Mouse (Mus musculus) heart, adult 8-10 months (tissue): ENCODE measurements around the gene Syt8. TPM values are rescaled to one million over a fixed set of nuclear protein-coding genes. Genes with fewer than 3 reads are reported as not detected.
"Not testable (repeated sequence)": the region's sequence is repeated elsewhere in the genome, so short reads cannot be mapped to it uniquely, and the experiment has no call there.

Experiments used
- DNase-seq: peaks from one replicate; pipeline ENCODE4 v3.0.0; 2022; ENCODE audit warnings: low spot score
- total RNA-seq, 4 experiments: library from RNA; stranded (reverse); gene quantifications; 2 replicates each; pipeline ENCODE4 v1.2.4; 2022

Syt8 gene
- under 1 TPM in 1 of 4 experiments, not detected in 3; 0.25 TPM for total RNA-seq

DNA sequence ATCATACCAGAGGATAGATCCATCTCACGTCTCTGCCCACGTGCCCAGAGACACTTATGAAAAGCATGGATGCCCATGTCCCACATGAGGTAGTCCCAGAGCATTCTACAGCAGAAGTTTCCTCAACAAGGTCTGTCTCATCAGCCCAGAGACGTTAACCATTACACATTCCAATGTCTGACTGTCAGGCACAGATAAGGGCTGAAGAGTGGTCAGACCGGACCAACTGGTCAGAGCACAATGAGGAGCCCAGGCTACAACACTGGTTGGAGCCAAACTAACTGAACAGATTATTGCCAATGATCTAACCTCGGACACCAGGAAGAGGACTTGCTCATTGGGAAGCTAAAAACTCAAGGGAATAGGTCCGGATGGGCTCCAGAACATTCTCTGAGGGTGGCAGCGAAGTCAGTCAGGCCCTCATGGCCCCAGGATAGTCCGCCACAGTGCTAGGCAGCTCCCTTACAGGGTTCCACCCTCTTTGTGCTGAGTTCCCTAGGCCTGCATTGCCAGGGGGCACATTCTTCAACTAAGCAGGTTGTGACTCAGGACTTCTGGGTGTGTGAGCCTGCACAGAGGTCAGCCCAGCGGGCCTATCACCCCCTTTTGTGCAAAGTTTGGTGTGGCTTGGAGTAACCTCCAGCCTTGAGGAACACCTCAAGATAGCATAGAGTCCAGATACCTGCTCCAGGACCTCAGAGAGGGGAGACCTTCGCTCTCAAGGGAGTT lies at the start of gene Syt8:
TSS of gene Syt8 (plus strand) at position 714 of the 729 bp plus-strand sequence.
- no peak for DNase-seq

DNA sequence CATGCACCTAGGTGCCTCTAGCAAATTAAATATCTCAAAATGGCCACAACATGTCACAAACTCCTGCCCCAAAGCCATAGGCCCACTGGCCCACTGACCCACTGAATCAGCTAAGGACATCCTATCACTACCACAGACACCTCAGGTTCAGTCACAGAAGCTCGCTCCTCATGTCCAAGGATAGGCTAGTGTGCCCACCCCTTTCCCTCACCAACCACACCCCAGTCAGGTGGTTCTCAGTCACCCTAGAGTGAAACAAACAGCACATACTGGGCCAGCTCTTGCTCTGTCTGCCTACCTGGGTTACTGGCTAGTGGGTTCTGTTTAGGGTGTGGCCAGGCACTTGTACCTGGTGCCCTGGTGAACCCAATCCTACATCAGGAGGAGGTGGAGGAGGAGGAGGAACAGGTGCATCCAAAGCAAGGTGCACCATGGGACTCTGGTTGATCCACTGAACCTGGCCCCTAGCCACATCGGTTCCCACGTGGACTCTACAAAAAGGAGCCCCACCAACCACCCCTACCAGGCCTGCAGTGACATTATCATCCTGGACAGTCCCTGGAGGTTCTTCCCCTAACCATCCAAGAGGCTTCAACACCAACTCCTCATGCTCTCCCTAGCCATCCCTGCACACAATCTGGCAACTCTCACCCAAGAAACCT lies 48.8 kb upstream of the Syt8 start:
- no peak for DNase-seq

DNA sequence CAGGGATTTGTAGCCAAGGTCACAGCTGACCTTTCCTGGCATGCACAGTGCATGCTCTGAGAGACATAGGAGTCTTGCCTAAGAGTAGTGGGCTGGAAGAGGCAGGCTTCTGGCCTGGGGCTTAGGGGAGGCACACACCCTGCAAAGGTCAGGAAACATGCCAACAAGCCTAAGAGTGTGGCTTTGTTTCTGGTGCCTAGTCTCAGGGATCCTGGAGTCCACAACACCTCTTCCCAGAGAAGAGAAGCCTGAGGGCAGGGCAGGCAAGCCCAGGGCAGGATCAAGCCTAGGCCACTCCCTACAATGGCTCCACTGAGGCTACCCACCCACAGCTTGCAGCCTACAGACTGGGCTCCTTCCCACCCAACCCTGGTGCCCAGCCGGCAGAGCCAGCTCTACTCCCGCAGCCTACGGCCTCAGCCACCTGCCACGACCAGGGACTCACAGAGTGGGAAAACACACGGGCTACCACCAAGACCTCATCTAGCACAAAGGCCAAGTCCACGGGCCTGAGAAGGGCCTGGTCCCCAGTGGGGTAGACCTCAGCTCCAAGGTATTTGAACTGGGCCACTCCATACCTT lies 47.9 kb upstream of the Syt8 start:
- DNase-seq, result no peak

DNA sequence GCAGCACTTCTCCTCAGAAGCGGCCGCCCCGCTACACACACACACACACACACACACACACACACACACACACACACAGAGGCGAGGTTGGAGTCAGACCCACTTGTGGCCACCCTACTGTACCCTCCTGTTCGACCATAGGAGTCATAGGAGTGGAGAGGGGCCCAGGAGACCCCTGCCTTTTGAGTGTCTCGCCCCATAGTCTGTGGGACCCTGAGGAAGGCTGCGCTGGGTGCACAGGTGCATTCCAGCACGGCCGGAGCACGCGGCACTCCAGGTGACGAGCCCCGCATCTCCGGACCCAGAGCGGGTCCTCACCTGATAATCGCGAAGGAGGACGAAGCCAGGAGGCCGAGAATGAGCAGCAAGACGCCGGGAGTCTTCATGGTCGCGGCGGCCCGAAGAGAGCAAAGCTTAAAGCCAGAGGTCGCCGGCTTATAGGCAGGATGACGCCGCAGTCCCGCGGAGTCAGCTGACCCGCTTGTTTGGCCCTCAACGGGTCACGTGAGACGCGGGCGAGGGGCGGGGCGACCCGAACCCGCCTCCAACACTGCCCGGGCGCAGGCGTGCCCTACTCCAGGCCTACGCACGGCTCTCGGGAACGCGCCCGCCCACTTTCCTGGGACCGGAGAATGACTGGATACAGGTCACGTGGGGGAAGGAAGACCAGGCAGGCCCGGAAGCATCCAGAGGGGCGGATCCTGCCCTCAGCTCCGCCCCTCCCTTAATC lies 47.1 kb upstream of the Syt8 start, which contains the start of gene Ctsd:
TSS of gene Ctsd (minus strand) at position 620 of the 730 bp plus-strand sequence.
- DNase-seq, result peak; percentile 98

DNA sequence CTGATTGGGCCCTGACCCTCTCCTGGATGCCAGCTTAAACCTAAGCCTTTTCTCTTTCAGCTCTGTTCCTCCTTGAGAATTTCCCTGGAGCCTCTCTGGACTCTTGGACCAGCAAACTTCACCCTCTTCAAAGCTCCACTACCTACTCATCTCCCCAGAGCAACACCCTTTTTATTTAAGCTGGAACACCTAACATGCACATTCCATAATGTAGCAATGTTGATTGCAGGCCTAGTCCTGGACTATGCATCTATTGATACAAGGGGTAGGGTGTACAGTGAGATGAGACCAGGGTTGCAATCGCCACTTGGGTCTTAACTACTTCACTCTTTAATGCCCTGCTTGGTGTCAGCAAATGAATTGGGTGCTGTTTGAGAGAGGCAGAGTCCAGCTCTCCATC lies 46.5 kb upstream of the Syt8 start:
- DNase-seq, result no peak

DNA sequence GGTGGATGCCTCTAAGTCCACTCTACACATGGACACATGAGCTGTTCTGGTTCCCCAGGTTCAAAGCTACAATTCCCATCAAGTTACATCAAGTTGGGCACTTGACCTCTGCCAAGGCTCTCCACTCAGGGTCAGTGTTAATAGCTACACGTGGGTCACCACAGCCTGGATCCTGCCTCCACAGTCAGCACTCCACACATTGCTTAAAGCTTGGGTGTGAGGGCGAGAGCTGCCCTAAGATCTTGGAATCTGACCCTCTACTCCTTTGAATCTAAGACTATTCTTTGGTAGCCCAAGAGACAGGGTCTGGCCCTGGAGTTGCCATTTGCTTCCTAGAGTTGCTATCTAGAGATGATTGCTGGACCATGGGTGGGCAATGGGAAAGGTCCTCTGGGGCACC lies 45.9 kb upstream of the Syt8 start:
- DNase-seq, result no peak

DNA sequence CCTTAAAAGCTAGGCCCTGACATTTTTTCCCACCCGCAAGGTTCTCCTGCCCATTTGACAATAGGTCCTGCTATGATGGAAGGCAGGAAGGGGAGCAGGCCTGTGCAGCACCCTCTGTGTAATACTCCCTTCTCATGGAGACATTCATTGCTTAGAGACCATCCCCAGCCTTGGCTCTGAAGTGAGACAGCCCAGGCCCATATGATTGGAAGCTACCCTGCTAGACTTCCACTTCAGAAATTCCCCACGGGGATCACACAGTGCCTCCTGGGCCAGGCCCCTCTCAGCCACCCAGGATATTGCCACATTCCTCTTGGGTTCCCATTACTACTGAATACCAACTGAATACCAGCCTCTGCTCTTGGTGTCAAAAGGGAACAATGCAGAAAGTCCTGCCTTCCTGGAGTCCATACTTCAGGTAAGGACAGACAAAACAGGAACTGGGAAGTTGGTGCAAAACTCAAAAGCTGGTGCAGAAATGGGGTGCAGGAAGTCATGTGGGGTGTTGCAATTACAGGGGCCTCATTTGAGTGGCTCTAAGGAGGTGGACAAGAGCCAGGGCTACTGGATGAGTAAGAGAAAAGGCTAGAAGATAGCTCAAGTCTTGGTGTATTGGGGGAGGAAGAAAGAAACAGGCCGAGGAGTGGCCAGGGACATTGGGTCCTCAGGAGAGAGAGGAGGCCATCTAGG lies 44.5 kb upstream of the Syt8 start:
- no peak for DNase-seq

DNA sequence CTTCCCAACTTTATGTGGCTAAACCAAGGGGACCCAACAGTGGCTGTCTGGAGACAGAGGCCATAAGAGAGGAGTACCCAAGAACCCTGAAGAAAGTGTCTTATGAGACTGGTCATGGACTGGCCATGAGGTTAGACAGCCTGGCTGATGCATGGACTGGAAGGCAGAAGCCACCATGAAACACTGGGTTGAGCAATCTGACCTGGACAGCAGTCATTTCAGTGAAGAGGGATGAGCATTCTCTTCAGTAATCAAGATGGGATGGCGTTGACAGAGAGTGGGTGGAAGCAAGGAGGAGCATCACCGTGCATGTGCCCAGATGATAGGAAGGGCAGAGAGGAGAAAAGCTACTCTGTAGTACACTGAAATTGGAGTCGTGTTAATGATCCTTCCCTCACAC lies 43.5 kb upstream of the Syt8 start:
- DNase-seq, result no peak

DNA sequence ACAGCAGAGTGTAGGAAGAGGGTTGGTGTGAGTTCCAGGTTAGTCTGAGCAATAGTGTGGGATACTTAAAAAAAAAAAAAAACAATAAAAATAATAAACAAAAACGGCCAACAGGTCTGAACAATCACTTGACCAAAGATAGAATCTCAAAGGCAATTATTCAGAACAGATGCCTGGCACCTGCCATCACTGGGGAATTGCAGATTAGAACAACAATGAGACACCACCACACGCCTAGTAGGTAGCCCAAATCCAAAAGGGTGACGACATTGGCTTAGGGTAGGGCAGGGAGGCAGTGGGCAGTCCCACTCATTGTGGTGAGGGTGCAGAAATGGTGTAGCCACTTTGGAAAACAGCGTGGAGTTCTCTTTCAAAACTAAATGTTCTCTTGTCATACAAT lies 43.0 kb upstream of the Syt8 start:
- no peak for DNase-seq

DNA sequence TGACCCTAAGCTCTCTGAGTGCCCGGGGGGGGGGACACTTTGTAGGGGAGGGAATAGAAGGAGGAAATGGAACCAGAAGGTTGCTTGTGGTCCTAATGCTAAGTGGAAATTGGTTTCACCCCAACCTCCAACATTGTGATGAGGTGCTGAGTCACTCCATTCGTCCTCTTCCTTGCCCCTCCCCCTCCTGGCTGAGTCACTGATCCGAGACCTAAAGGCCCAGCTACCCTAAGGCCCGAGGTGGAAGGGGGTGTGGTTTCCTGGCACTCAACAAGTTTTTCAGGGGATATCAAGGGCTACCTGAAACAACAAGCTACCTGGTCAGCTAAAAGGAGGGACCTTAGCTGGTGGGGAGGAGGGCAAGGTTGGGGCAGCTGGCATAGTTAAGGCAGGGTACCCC lies 41.5 kb upstream of the Syt8 start:
- DNase-seq, result no peak

DNA sequence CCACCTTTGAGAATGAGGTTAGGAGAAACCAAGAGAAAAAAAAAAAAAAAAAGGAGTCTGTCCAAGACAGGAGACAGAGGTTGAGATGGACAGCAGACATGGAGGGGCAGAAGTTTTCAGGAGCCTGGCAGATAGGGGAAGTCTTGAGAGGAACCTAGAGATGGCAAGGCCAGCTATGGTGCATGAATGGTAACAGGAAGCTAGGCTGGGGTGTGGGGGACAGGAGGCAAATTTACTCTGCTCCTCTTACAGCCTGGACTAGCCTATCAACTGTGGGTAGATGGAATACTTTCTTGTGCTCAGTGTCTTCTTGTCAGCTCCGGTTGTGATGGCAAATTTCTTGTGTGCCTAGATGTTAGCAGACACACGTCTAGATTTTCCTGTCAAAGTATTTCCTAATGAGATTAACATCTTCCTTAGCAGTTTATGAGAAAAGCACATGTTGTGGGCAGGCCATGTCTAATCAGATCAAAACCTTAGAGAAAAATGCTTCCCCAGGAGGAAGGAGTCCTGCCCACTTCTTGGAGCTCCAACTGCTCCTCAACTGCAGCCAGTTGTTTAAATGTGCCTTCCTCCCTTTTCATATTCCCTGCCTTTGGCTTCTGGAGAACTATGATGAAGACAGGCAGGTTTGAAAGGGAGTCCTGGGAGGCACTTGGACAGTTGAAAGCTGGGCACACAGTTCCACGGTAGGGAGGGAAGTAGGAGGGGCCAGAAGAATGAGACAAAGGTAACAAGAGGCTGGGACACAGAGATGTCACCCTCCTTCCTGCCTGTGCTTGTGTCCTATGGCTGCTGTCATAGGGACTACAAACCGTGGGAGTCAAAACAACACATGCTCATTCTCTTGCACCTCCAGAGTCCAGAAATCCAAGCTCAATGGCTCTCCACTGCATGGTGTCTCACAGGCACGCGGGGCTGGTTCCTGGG lies 40.1 kb upstream of the Syt8 start:
- DNase-seq, result peak; percentile 68

DNA sequence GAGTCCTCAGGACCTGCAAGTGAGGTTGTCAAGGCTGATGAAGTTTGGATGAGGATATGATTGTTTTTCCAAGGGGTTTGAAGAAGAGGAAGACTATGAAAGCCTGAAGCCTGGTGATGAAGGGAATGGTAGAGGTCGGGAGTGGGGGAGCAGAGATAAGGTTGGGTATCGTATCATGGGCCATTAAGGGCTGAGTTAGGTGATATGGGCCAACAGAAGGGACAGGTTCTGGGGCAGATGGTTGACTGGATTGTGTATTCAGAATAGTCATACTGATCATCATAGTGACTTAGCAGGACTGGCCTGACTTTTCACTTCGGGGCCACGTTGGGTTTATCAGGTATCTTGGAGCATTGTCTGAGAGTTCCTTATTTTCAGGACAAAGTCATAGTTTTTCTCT lies 39.2 kb upstream of the Syt8 start:
- no peak for DNase-seq

DNA sequence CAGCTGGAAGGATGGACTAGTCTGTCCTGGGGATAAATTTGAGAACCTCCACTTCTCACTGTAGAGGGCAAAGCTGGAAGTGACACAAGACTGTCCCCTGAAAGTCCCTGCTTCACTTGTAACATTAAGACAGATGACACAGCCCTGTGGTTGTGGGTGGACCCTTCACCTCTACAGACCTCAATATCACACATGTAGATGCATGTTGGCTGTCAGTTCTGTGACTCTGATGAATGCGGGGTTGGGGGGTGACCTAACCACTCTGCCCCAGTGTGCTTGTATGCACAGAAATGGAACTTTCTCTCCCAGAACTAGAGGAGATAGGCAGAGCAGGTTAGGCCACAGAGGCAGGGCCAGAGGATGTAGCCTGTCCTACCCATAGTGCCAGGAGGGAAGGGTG lies 38.0 kb upstream of the Syt8 start:
- DNase-seq, result no peak

DNA sequence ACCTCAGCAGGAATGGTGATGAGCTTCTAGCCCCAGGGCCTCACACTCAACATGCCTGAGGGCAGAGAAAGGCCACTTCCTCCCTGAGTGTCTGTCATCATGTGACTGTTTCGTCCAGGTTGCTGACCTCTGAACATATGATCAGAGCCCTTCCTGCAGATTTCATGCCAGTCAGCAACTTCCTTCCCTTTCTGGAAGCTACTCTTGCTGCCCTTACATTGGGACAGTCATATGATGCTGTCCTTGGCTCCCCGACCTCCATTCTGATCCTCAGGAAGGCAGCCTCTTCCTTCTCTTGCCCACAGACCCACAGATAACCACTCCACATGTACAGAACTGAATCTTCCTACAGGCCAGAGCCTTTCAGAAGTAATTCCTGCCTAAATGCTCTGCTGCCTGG lies 36.6 kb upstream of the Syt8 start:
- no peak for DNase-seq

DNA sequence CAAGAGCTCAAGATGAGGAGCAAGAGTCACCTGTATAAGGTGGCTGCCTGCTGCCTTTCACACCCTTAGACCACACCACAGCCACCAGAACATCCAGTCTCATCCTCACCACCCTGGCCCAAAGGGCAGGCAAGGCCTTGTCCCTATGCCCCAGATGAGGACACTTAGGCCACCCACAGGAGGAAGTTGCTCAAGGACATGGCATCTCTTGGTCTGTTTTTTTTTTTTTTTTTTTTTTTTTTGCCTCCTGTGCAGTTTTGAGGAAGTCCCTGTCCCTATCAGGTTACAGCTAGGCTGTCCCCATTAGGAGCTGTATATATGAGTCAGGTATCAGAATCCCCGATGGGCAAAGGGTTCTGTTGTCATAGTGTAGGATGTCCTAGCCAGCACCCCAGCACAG lies 35.4 kb upstream of the Syt8 start:
- DNase-seq, result no peak

DNA sequence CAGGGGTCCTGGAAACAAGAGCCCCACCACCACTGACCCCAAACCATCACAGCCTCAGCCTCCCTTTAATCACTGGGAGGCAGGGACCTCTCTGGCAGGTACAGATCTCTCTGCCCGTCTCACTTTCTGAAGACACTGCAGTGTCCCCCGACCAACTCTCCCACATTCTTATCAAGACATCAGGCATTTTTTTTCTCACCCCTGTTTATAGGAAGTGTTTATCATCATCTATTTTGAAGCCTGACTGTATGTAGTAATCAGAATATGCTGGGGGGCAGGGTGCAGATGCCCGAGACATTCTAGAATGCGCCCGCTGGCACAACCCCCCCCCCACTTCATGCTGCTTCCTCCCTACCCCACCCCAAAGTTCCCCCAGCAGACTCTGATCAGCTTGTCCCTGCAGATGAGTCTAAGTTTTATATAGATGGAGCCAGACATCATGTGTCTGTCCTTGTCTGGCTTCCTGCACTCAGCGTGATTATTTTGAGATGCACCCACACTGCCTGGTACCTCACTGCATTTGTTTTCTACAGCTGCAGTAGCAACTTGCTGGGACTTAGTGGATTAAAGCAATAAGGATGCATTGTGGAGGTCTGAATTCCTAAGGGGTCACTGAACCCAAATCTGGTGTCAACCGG lies 34.4 kb upstream of the Syt8 start:
- DNase-seq, result no peak

DNA sequence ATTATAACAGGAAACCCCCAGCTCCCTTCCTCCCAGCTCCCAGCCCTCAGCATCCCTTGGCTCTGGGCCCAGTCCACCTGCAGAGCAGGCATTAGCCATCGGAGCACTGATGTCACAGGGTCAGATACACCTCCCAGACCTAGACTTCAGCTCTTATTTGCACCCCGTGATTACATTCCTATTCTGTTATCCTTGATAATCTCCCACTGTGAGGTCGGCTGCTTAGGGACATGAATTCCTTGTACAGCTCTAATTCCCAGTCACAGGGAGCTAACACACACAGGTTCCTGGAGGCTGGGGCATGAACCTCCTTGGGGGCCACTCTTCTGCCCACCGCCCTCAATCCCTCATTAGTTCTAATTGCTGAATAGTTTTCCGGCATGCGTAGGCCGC lies 33.9 kb upstream of the Syt8 start:
- DNase-seq, result no peak

DNA sequence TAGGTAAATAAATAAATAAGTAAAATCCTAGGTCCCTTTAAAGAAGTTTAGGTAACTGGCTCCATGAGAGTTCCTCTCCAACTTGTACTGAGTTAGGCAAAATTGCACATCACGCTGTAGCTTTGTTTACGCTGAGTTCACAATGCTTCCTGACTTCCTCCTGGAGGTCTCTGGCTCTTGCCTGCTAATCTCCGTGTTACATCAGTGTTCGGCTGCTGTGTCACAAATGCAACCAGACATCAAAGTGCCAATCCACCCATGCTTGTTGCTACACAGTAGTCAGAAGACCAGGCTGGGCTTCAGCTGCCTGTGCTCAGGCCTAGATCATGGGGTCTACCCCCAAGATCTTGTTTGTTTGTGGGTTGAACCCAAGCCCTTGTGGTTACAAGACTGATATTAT lies 31.1 kb upstream of the Syt8 start:
- no peak for DNase-seq

DNA sequence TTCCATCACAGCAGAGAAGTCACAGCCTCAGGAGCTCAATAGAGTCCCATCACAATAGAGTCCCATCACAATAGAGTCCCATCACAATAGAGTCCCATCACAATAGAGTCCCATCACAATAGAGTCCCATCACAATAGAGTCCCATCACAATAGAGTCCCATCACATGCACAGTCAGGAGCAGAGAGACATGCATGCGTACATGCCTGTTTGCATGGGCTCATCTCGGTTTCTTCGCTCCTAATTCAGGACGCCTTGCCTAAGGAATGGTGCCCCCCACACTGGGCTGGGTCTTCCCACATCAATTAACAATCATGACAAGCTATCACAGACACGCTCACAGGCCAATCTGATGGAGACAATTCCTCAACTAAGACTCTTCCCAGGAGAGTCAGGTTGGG lies 29.5 kb upstream of the Syt8 start:
- DNase-seq, result not testable (repeated sequence)

DNA sequence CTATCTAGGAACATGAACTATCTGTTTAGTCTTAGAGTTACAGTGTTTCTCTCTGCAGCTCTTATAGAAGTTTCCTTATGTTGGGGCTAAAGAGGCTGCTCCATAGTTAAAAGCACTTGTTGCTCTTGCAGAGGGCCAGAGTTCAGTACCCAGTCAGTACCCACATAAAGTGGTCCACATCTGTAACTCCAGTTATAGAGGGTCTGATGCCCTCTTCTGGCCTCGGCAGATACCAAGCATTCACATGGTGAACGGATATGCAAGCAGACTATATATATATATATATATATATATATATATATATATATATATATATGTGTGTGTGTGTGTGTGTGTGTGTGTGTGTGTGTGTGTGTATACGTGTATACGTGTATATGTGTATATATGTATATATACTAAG lies 26.7 kb upstream of the Syt8 start:
- no peak for DNase-seq
